Mouse (Mus musculus) ES-Bruce4 (cell line): ENCODE measurements around the gene Hcar2. TPM values are rescaled to one million over a fixed set of nuclear protein-coding genes. Genes with fewer than 3 reads are reported as not detected.

Source experiments
- H3K27ac ChIP-seq: 2 replicates; pipeline ENCODE4 v1.5.1; 2012; ENCODE audit warnings: low read length, inconsistent platforms; ENCODE audit not compliant: insufficient read depth
- H3K27me3 ChIP-seq: 2 replicates; pipeline ENCODE4 v1.6.1; 2012; ENCODE audit warnings: mild to moderate bottlenecking, low read length, inconsistent platforms; ENCODE audit not compliant: control insufficient read depth, poor library complexity, insufficient read depth, severe bottlenecking
- H3K36me3 ChIP-seq: 2 replicates; pipeline ENCODE4 v1.6.1; 2012; ENCODE audit warnings: inconsistent platforms, mild to moderate bottlenecking, low read length, moderate library complexity; ENCODE audit not compliant: control insufficient read depth, poor library complexity, insufficient read depth, severe bottlenecking
- H3K4me1 ChIP-seq: one replicate; pipeline ENCODE4 v1.8.1; 2011; ENCODE audit warnings: low read length; ENCODE audit not compliant: control insufficient read depth, insufficient read depth
- H3K4me3 ChIP-seq: 2 replicates; pipeline ENCODE4 v1.5.1; 2011; ENCODE audit warnings: low read depth, mild to moderate bottlenecking, low read length
- H3K9ac ChIP-seq: 2 replicates; pipeline ENCODE4 v1.6.1; 2012; ENCODE audit warnings: low read depth, mild to moderate bottlenecking, inconsistent platforms; ENCODE audit not compliant: poor library complexity, severe bottlenecking
- H3K9me3 ChIP-seq: replicated peaks from 2 replicates; pipeline ENCODE4 v1.6.1; 2012; ENCODE audit warnings: mild to moderate bottlenecking, low read length, inconsistent platforms; ENCODE audit not compliant: control insufficient read depth, poor library complexity, insufficient read depth, severe bottlenecking
- CTCF ChIP-seq: IDR thresholded peaks from one replicate; pipeline ENCODE4 v1.8.1; 2011; ENCODE audit warnings: low read depth, low read length
- EP300 ChIP-seq: IDR thresholded peaks from 2 replicates; pipeline ENCODE4 v1.6.1; 2011; ENCODE audit warnings: low read depth, low read length; ENCODE audit not compliant: insufficient read depth
- POLR2A ChIP-seq: IDR thresholded peaks from one replicate; pipeline ENCODE4 v1.8.1; 2011; ENCODE audit warnings: low read length; ENCODE audit not compliant: insufficient read depth
- polyA plus RNA-seq: library from polyadenylated mRNA; stranded (reverse); fragments of >200 nt; gene quantifications from 2 replicates; pipeline ENCODE4 v1.2.4, GENCODE M21; 2011; ENCODE audit warnings: low read depth; ENCODE audit not compliant: missing spikeins, insufficient read depth, insufficient read length

The Hcar2 gene
- polyA plus RNA-seq = not detected in 2 replicates

DNA sequence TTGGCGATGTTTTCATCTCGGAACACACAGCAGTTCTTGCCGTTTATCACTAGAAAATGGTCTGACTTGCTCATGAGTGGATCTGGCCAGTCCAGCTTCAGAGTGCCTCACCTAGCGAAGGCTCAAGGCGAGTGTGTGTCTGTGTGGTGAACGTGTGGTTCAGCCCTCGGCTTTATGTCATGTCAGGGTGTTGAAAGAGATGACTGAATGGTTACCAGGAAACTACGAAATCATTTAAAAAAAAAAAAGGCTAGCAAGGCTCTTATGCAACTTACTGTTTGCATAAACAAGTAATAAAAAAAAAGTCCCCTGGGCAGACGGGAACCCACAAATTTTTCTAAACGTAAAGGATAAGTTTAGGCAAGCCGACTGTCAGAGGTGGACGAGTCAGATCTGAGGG lies at the start of gene Hcar2:
Gene Hcar2, minus strand, starts transcription at position 135 of the 400 bp plus-strand sequence.
- Histone ChIP-seq H3K4me1 (no peaks in the 10 kb centered on the region), H3K9ac (no peak within 1 kb of the TSS), H3K27me3 (no peaks in the 10 kb centered on the region), H3K27ac (no peak within 1 kb of the TSS), H3K4me3 (no peak within 1 kb of the TSS), H3K9me3 (no peaks in the 10 kb centered on the region), H3K36me3 (no peaks in the 10 kb centered on the region)
- TF ChIP-seq POLR2A = no peak
- TF ChIP-seq EP300 = no peak
- no peak for TF ChIP-seq CTCF

DNA sequence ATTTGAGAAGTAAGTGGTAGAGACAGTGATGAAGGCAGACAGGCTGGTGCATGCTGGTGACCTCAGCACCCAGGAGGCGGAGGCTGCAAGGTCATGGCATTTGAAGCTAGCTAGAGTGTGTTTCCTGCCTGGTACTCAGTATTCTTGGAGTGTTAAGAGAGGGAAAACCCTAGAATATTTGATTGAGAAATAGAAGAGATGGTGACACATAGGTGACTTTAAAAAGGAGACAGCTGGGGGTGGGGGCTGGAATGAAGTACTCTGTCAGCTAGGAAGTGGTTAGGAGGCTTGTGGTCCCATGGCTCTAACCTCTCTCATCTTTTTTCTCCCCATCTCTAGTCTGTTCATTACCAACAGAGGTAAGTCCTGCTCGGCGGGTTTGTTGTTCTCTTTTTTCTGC lies 49.6 kb upstream of the Hcar2 start:
- TF ChIP-seq EP300 = no peak
- TF ChIP-seq POLR2A = no peak
- no peak for TF ChIP-seq CTCF
- Histone ChIP-seq H3K27ac (no peak overlapping the region), H3K4me1 (no peaks in the 10 kb centered on the region), H3K36me3 (peaks cover 71% of the 10 kb centered on the region), H3K27me3 (no peaks in the 10 kb centered on the region), H3K9me3 (no peaks in the 10 kb centered on the region), H3K9ac (no peak overlapping the region), H3K4me3 (no peak overlapping the region)

DNA sequence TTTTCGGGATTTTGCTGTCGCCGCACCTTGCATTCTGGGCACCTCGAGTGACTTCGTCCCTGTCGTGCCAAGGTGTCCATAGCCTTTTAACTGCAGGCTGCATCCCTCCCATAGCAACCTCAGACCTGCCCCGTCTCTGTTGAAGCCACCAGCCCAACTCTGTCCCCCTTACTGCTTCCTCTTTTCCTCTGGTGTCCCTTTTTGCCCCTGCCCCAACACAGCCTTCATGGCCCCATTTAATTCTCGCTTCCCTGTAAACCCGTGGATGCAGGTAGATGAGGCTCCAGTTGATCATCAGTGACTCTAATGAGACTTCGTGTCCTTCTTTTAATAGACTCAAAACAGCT lies 42.3 kb upstream of the Hcar2 start:
- Histone ChIP-seq H3K4me3 (peak overlapping the region; percentile 100), H3K9me3 (no peaks in the 10 kb centered on the region), H3K9ac (peak overlapping the region; percentile 96), H3K36me3 (peaks cover 31% of the 10 kb centered on the region), H3K27ac (no peak overlapping the region), H3K27me3 (no peaks in the 10 kb centered on the region), H3K4me1 (no peaks in the 10 kb centered on the region)
- no peak for TF ChIP-seq CTCF
- no peak for TF ChIP-seq POLR2A
- TF ChIP-seq EP300 = no peak

DNA sequence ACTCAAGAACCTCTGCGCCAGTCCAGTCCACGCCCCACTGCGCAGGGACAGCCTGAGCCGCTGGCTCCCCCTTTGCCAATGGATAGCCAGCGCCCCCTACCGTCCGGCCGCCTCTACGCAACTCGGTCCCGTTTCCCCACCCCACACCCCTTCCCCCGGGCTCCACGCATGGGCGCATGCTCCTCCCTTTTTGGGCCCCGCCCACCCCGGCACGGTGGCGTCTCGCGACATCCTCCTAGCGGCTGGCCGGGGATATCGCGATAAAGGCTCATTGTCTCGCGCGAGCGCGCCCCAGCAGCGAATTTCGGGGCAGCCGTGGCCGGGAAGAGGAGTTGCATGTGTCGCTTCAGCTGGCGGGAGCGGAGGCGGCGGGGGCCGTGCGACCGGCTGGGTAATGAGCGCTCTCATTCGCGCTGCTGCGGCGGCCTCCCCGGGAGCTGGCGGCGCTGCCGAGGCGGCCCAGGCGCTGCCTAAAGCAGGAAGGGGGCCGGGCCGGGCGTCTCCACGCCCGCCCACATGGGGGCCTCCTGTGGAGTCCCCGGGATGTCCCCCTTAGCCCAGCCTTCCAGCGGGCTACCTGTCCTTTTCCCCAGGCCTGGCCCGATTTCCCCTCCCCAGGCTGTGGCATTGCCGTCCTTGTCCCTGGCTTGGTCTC lies 41.8 kb upstream of the Hcar2 start, which contains the start of gene Denr:
Gene Denr, plus strand, starts transcription at position 200 of the 655 bp plus-strand sequence.
- TF ChIP-seq POLR2A (peak; percentile 80), EP300 (no peak), CTCF (peak; percentile 83)
- no peaks in the 10 kb centered on the region for H3K4me1 ChIP-seq

DNA sequence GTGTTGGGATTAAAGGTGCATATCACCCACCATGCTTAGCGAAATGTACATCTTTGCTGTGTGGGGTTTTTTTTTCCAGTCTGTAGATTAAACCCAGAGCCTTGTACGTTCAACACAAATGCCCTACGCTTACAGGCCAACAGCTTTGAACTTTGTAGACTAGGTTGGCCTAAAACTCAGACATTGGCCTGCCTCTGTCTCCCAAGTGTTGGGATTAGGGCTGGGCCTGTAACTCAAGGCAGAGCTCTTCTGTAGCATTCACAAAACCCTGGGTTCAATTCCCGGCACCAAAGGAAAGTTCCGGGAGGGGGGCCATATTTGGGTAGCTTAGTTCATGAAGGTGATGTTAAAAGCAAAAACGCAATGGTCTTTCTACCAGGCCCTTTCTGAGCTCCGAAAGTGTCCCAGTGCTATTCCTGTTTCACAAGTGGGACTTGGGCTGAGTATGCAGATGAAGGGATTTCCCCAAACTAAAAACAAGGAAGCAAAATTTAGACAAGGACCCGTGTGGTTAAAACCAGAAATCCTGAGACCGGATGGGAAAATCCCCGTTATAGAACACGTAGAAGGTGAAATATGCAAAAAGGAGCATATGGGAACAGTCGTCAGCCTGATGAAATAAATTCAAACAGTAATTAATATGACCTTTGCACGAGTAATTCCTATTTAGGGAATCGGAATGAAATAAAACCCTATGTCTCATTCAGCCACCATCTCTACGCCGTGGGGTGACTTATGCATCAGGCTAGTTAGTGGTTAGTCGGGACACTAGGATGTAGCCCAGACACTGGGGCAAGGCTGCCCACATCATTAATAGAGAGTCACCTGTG lies 41.1 kb upstream of the Hcar2 start:
- Histone ChIP-seq H3K4me3 (peak overlapping the region; percentile 20; the same call in 1 of the 2 replicates), H3K9me3 (no peaks in the 10 kb centered on the region), H3K9ac (peak overlapping the region; percentile 16; the same call in 1 of the 2 replicates), H3K27ac (no peak overlapping the region), H3K36me3 (peaks cover 24% of the 10 kb centered on the region), H3K4me1 (no peaks in the 10 kb centered on the region), H3K27me3 (no peaks in the 10 kb centered on the region)
- TF ChIP-seq POLR2A (no peak), CTCF (no peak), EP300 (no peak)

More for the DNA sequence above, 41.8 kb upstream of the Hcar2 start, which contains the start of gene Denr:
- H3K9me3 ChIP-seq = no peaks in the 10 kb centered on the region
- no peaks in the 10 kb centered on the region for H3K27me3 ChIP-seq
- peaks cover 27% of the 10 kb centered on the region for H3K36me3 ChIP-seq
- peak within 1 kb of the TSS; percentile 96 for H3K9ac ChIP-seq
- no peak within 1 kb of the TSS for H3K27ac ChIP-seq
- peak within 1 kb of the TSS; percentile 100 for H3K4me3 ChIP-seq
